Mouse (Mus musculus): ENCODE results near the gene Mt3.

DNA sequence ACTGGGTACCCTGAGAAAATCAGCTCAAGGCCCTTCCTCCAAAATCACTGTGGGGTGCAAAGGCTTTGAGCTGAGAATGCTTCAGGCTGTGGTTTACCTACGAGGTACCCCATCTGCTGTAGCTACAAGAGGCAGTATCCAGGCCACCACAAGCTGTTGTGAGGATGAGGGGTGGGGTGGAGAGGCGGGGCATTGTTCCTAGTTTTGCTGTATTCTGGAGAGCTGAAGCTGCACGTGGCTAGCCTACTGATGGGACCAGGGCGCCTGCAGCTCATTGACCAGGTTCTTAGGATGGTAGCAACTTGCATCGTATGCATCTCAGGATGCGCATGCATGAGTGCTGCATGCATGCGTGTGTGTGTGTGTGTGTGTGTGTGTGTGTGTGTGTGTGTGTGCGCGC is 30.8 kb upstream of the Mt3 start:
- TF ChIP-seq CTCF (IDR thresholded peaks at IDR 0.05; ENCODE audit: control insufficient read depth, insufficient read depth, low read length) (no peak), POLR2A (IDR thresholded peaks at IDR 0.05; ENCODE audit: borderline replicate concordance, control insufficient read depth, low read depth, low read length) (no peak)
